Mouse (Mus musculus): ENCODE measurements around the gene Kcnmb4.

Gene Kcnmb4

GRCm38 (mm10) chr10:116450621-116451020 lies 23.1 kb downstream of the Kcnmb4 start:
- DNase-seq, result no peak

GRCm38 (mm10) chr10:116448166-116448565 lies 25.5 kb downstream of the Kcnmb4 start:
- DNase-seq, result no peak

GRCm38 (mm10) chr10:116447176-116447575 lies 26.5 kb downstream of the Kcnmb4 start:
- DNase-seq, result no peak

- DNase-seq, result no peak
Observed at GRCm38 (mm10) chr10:116446040-116446439, 27.6 kb downstream of the Kcnmb4 start.

- DNase-seq, result no peak
Observed at GRCm38 (mm10) chr10:116444826-116445225, 28.9 kb downstream of the Kcnmb4 start.

- DNase-seq, result no peak
Observed at GRCm38 (mm10) chr10:116444371-116444770, 29.3 kb downstream of the Kcnmb4 start.

- no peak for DNase-seq
Observed at GRCm38 (mm10) chr10:116440946-116441345, 32.7 kb downstream of the Kcnmb4 start.

GRCm38 (mm10) chr10:116440088-116440487 lies 33.6 kb downstream of the Kcnmb4 start:
- DNase-seq, result no peak

- DNase-seq, result no peak
Observed at GRCm38 (mm10) chr10:116435455-116435854, 38.2 kb downstream of the Kcnmb4 start.

GRCm38 (mm10) chr10:116432421-116432820 lies 41.3 kb downstream of the Kcnmb4 start:
- DNase-seq, result no peak

- no peak for DNase-seq
Observed at GRCm38 (mm10) chr10:116428026-116428780, 45.5 kb downstream of the Kcnmb4 start.

- DNase-seq, result no peak
Observed at GRCm38 (mm10) chr10:116426176-116426575, 47.5 kb downstream of the Kcnmb4 start.

GRCm38 (mm10) chr10:116424921-116425320 lies 48.8 kb downstream of the Kcnmb4 start:
- peak; percentile 50 for DNase-seq

GRCm38 (mm10) chr10:116422551-116422950 lies 51.1 kb downstream of the Kcnmb4 start:
- no peak for DNase-seq

GRCm38 (mm10) chr10:116420976-116421375 lies 52.7 kb downstream of the Kcnmb4 start:
- no peak for DNase-seq

- DNase-seq, result no peak
Observed at GRCm38 (mm10) chr10:116418121-116418726, 55.5 kb downstream of the Kcnmb4 start.

GRCm38 (mm10) chr10:116416726-116417125 lies 57.0 kb downstream of the Kcnmb4 start:
- no peak for DNase-seq

- no peak for DNase-seq
Observed at GRCm38 (mm10) chr10:116416142-116416541, 57.5 kb downstream of the Kcnmb4 start.

- DNase-seq, result no peak
Observed at GRCm38 (mm10) chr10:116410826-116411225, 62.9 kb downstream of the Kcnmb4 start.

- no peak for DNase-seq
Observed at GRCm38 (mm10) chr10:116407684-116408359, 65.9 kb downstream of the Kcnmb4 start.

GRCm38 (mm10) chr10:116405011-116405410 lies 68.7 kb downstream of the Kcnmb4 start:
- no peak for DNase-seq

GRCm38 (mm10) chr10:116403679-116404078 lies 70.0 kb downstream of the Kcnmb4 start:
- no peak for DNase-seq

- DNase-seq, result no peak
Observed at GRCm38 (mm10) chr10:116402742-116403425, 70.8 kb downstream of the Kcnmb4 start.

Measured in cerebellum, adult 9-10 months (tissue).